Mouse (Mus musculus): ENCODE measurements around the gene Gnai2.

Gnai2 gene

DNA sequence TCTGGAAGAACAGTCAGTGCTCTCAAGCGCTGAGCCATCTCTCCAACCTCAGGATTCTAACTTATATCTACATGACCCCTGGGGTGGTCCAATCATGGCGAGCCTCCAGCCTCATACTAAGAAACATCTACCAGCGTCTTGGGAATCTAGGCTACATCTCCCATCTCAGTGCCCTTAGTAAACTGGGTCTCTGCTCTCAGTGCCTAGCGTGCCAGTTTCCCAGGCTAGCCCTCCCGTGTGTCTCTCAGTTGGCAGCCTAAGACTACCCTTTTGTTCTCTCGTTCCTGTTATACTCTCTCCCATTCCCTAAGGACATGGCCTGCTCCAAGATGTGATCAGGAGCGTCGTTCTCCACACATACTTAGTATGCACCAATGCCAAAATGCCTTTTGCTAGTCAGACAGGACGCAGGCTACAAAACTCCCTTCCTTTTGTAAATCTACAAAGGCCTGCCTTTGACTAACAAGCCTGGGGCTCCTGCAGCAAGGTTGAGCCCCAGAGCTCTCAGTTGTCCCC is 3.8 kb downstream of the Gnai2 start:
- DNase-seq (ENCODE audit: low spot score) = no peak

DNA sequence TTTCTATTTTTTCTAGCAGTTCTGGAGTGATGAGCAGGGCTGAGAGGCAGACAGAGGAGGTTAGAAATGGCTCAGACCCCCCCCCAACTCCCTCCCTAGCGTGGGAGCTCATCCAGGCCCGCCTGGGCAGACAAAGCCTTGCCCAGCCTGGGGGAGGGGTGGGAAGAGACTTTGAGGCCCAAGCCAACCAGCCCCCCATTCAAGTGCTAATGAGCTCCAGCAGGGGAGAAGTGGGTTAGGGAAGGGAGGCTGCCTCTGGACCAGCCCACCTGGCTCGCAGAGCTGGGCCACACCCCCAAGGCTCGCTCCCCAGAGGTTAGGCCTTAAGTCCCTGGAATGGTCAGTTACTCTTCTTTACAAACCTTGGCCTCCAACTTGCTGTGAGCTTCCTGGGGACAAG is 4.6 kb downstream of the Gnai2 start:
- DNase-seq (ENCODE audit: low spot score) = no peak

DNA sequence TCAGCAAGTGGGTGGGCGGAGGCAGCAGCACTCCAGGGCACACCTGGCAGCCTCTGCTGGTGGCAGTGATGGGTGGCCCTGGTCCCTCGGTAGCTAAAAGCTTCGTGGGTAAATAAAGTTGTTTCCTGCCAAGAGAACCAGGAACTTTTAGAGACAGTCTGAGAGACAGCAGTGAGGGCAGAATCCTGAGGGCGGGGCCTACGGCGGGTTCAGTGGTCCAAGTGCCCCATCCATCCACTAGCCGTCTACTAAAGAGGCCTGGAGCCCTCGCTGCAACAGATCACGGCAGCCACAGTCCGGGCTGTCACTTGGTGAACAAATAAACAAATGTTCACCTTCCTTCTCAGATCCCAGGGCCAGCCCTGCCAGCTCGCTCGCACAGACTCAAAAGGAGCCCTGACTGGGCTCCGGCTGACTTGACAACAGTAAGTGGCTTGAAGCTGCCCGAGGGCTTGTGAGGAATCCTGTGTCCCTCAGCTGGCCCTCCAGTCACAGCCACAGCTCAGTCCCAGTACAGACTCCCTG is 5.2 kb downstream of the Gnai2 start:
- DNase-seq (ENCODE audit: low spot score) = no peak

DNA sequence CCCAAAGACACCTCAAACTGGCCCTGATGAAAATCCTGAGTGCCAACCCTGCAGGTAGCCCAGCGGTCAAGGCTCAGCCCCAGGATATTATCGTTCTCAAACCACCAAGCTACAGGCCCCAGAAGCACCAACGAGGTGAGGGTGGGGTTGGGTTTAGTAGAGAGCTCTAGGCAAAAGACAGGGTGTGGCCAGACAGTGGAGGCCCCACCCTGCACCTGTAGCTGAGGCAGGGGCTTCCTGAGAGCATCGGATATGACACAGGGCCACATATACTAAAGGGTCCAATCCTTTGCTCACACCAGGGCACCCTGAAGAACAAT is 5.8 kb downstream of the Gnai2 start:
- no peak for DNase-seq (ENCODE audit: low spot score)

DNA sequence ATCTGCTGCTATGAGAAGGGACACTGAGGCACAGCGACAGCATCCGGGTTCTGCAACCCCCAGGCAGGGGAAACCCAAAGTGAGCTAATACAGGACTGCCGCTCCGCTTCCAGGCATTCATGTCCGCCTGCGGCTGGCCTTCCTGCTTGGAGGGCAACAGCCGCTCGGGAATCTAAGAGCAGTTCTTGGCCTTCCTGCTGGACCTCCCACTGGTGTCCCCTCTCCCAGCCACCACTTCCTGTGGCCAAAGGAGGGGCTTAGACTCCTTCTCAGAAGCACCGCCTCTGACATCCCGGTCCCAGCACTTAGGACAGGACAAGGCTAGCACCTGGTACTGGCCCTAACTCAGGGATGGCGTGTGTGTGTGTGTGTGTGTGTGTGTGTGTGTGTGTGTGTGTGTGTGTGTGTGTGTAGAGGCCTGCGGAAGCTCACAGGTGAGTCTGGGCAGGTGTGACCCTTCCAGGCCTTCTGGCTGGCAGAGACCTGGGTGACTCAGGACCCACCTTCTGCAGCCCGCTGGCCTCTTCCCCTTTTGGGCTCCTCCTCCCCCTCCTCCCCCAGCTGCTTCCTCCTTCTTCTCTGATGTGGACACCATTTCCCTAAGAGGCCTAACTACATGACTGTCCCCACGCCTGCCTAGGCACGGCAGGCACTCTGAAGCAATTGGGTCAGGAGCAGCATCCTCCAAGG is 6.3 kb downstream of the Gnai2 start:
- no peak for DNase-seq (ENCODE audit: low spot score)

- no peak for DNase-seq (ENCODE audit: low spot score)
Observed at GRCm38 (mm10) chr9:107627387-107628255, 7.5 kb downstream of the Gnai2 start.

DNA sequence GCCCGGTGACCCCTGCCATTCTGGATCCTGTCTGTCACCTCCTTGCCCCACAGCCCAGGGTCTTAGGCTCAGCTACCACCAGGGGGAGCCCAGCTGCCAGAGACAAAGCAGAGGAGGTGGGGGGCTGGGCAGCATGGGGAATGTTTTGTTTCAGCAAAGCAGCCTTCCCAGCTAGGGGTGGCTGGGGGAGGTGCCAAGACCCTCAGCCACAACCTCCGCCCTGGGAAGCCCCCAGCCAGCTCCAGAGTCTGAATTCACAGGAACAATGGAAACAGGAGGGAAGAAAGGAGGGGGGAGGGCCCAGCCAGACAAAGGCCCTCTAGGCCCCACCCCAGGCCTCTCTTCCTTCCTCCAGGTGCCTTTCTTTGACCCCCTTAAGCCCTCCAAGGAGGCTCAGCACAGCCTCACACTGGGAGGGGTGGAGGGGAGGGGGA is 8.3 kb downstream of the Gnai2 start:
- peak; percentile 74 for DNase-seq (ENCODE audit: low spot score)

- DNase-seq (ENCODE audit: low spot score) = peak; percentile 65
Observed at GRCm38 (mm10) chr9:107626158-107626843, 8.9 kb downstream of the Gnai2 start.

- DNase-seq (ENCODE audit: low spot score) = no peak
Observed at GRCm38 (mm10) chr9:107625351-107626128, 9.6 kb downstream of the Gnai2 start.

- no peak for DNase-seq (ENCODE audit: low spot score)
Observed at GRCm38 (mm10) chr9:107624951-107625350, 10.2 kb downstream of the Gnai2 start.

GRCm38 (mm10) chr9:107624539-107624938 is 10.6 kb downstream of the Gnai2 start:
- DNase-seq (ENCODE audit: low spot score) = no peak

- DNase-seq (ENCODE audit: low spot score) = peak; percentile 51
Observed at GRCm38 (mm10) chr9:107620954-107621353, 14.2 kb downstream of the Gnai2 start.

DNA sequence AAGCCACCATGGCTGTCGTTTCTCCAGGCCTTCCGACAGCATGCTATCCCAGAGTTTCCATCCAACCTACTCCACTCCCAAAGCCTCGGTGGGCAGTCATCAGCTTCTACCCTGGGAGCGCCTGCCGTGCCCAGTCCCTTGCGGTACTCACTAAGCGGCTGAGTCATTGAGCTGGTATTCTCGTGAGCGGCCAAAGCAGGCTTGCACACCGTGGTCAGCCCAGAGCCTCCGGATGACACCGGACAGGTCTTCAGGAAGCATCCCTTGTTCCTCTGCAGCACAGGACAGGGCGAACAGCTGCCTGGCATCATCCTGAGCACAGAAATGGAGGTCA is 15.7 kb downstream of the Gnai2 start:
- peak; percentile 33 for DNase-seq (ENCODE audit: low spot score)

DNA sequence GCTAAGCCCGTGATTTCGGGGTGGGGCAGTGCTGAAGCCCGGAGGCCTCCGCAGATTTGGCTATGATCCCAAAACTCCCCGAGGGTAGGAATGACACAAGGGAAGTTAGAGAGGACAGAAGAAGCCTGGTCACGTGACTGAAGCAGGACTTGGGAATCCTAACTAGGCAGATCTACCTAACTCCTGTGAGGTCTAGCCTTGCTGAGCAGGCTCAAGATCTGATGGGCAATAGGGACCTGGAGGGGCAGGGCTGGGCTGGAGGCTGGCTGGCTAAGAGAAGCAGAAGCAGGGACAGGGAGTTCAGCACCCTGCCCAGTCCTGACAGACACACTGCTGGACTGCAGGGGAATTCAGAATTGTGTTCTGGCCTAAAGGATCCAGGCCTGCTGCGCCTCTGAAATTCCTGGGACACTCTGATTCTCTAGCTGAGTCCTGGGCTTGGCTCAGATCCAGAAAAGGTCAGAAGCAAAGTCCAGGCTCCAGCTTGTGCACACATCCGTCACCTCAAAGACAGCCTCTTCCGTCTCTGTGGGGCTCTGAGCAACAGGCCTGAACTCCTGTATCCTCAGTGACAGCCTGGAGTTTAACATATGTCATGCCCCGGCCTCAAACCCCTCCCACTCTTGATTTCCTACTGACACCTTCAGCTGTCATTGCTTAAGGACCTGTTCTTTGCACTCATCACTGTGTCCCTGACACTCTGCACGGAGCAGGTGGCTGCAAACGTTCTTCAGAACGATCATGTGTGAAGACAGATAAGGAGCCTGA is 16.2 kb downstream of the Gnai2 start:
- DNase-seq (ENCODE audit: low spot score) = peak; percentile 66

- no peak for DNase-seq (ENCODE audit: low spot score)
Observed at GRCm38 (mm10) chr9:107618098-107618497, 17.1 kb downstream of the Gnai2 start.

GRCm38 (mm10) chr9:107617461-107617860 is 17.7 kb downstream of the Gnai2 start:
- DNase-seq (ENCODE audit: low spot score) = no peak

DNA sequence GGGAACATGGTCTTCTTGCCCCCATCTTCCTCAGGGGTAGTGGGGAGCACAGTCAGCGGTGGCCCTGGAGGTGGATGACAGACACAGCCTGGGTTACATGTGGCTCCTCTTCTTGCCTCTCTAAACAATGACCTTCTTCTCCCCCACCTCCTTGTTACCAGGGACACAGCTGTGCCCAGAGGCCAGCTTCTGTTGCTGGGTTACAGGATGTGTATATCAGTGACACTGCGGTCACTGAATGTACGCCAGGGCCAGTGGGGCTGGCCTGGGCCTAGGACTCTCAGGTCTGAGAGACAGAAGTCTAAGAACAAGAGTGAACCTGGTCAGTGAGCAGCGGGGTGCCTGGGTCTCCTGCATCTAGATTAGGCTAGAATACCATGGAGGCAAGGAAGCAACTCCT is 20.1 kb downstream of the Gnai2 start:
- DNase-seq (ENCODE audit: low spot score) = no peak

DNA sequence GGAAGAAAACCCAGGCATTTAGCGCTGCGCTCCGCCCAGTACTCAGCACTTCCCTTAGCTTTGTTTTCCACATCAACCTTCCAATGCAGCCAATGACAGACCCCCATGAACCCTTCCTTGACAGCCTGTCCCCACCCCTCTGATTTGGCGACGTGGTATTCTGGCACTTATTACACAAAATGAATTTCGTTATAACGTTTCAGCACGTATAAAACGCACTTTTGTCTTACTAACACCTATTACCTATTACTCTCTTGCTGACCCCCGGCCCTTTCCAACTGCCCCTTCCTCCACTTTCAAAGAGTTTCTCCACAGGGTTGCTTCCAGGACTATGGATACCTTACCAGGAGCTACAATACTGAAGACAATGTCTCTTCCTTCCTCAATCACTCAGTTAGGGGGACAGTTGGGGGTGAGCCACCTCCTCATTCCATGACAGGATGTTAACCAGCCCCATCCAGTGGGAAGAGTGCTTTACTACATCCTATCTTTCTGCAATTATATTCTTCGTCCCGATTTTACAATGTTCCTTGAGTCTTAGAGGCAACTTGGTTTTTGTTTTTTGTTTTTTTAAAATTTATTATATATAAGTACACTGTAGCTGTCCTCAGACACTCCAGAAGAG is 22.1 kb downstream of the Gnai2 start:
- no peak for DNase-seq (ENCODE audit: low spot score)

- peak; percentile 94 for DNase-seq (ENCODE audit: low spot score)
Observed at GRCm38 (mm10) chr9:107612191-107612944, 22.8 kb downstream of the Gnai2 start.
